Mouse (Mus musculus): ENCODE measurements around the gene Gatad2a.

DNA sequence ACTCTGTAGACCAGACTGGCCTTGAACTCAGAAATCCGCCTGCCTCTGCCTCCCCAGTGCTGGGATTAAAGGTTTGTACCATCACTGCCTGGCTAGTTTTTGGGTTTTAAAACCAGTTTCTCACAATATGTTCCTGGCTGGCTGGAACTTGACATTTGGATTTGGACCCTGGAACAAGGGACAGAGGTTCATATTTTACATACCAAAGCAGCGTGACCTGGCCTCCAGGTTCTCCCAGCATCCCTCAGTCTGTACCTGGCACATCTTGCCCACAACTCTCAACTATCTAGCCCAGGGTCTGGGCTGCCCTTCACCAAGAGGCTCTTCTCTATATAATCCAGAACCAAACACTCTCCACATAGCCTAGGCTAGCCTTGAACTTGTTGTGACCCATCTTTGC, 96.3 kb downstream of the Gatad2a start:
- TF ChIP-seq CTCF (IDR thresholded peaks at IDR 0.05; ENCODE audit: low read depth, low read length) (no peak), POLR2A (IDR thresholded peaks at IDR 0.05; ENCODE audit: extremely low read depth, insufficient read depth, low read length) (no peak)
